Mouse (Mus musculus) ES-E14 (cell line): ENCODE results near the gene Mark2. TPM values are rescaled to one million over a fixed set of nuclear protein-coding genes. Genes with fewer than 3 reads are reported as not detected.
"Not testable (repeated sequence)": the region's sequence is repeated elsewhere in the genome, so short reads cannot be mapped to it uniquely, and the experiment has no call there.

Source experiments
- DNase-seq: peaks from one replicate; pipeline ENCODE4 v3.0.0-alpha.2; 2013; ENCODE audit warnings: low read depth, low spot score
- H3K27ac ChIP-seq: 2 replicates; pipeline ENCODE4 v1.5.1; 2012; ENCODE audit warnings: low read depth, mild to moderate bottlenecking, low read length, moderate library complexity, mixed read lengths; ENCODE audit not compliant: poor library complexity, insufficient read depth, severe bottlenecking
- H3K36me3 ChIP-seq: 2 replicates; pipeline ENCODE4 v1.6.1; 2012; ENCODE audit warnings: mild to moderate bottlenecking, low read length, moderate library complexity, mixed read lengths; ENCODE audit not compliant: control insufficient read depth, poor library complexity, insufficient read depth, severe bottlenecking
- H3K4me1 ChIP-seq, 2 experiments: fragments of 150-350 bp in 1 of 2; sonication (generic) in 1 of 2; 2 replicates each; pipeline ENCODE4 v1.6.1; 2012; ENCODE audit warnings: low read length in 2 of 2, mild to moderate bottlenecking in 1 of 2, mixed read lengths in 1 of 2; ENCODE audit not compliant: control insufficient read depth in 2 of 2, insufficient read depth in 2 of 2, poor library complexity in 1 of 2
- H3K4me3 ChIP-seq, 2 experiments: fragments of 150-350 bp in 1 of 2; sonication (generic) in 1 of 2; 2 replicates each; pipeline ENCODE4 v1.5.1; 2012; ENCODE audit warnings: low read length in 2 of 2, low read depth in 1 of 2, mild to moderate bottlenecking in 1 of 2, mixed read lengths in 1 of 2; ENCODE audit not compliant: insufficient read depth in 1 of 2, poor library complexity in 1 of 2, severe bottlenecking in 1 of 2
- H3K9ac ChIP-seq: 2 replicates; pipeline ENCODE4 v1.6.1; 2012; ENCODE audit warnings: low read depth, mild to moderate bottlenecking, low read length, mixed read lengths; ENCODE audit not compliant: poor library complexity, insufficient read depth, severe bottlenecking
- H3K9me3 ChIP-seq: fragments of 150-350 bp; sonication (generic); 2 replicates; pipeline ENCODE4 v1.6.1; 2012; ENCODE audit warnings: low read depth, mild to moderate bottlenecking, low read length; ENCODE audit not compliant: control insufficient read depth, insufficient read depth
- CHD2 ChIP-seq: IDR thresholded peaks from 2 replicates; pipeline ENCODE4 v1.6.1; 2014; ENCODE audit warnings: mild to moderate bottlenecking, low read depth, low read length, inconsistent platforms
- HCFC1 ChIP-seq: IDR thresholded peaks from 2 replicates; pipeline ENCODE4 v1.6.1; 2012; ENCODE audit warnings: low read length, inconsistent platforms, borderline replicate concordance; ENCODE audit not compliant: insufficient read depth
- MAFK ChIP-seq: IDR thresholded peaks from 2 replicates; pipeline ENCODE4 v1.6.1; 2014; ENCODE audit warnings: mild to moderate bottlenecking, low read depth, low read length, inconsistent platforms; ENCODE audit not compliant: insufficient read depth
- ZC3H11A ChIP-seq: IDR thresholded peaks from 2 replicates; pipeline ENCODE4 v1.6.1; 2012; ENCODE audit warnings: low read depth, mild to moderate bottlenecking, inconsistent platforms, low read length, borderline replicate concordance
- ZNF384 ChIP-seq: IDR thresholded peaks from 2 replicates; pipeline ENCODE4 v1.6.1; 2012; ENCODE audit warnings: low read depth, low read length, inconsistent platforms
- in situ Hi-C, 2 experiments: fragments of 600-800 bp; cut with MboI; formaldehyde crosslinking; loops; one replicate each; pipeline ENCODE4 v1.15.1; 2025; ENCODE audit warnings: low sequenced_read_pairs in 2 of 2, inconsistent platforms in 1 of 2; ENCODE audit not compliant: unreplicated experiment in 2 of 2
- total RNA-seq: library from RNA; depleted of rRNA; stranded (reverse); fragments of 300-350 nt; gene quantifications from 2 replicates; pipeline ENCODE4 v1.2.3, GENCODE M21; 2012

Mark2 gene
- total RNA-seq, 1 experiment, result 44.0 TPM

DNA sequence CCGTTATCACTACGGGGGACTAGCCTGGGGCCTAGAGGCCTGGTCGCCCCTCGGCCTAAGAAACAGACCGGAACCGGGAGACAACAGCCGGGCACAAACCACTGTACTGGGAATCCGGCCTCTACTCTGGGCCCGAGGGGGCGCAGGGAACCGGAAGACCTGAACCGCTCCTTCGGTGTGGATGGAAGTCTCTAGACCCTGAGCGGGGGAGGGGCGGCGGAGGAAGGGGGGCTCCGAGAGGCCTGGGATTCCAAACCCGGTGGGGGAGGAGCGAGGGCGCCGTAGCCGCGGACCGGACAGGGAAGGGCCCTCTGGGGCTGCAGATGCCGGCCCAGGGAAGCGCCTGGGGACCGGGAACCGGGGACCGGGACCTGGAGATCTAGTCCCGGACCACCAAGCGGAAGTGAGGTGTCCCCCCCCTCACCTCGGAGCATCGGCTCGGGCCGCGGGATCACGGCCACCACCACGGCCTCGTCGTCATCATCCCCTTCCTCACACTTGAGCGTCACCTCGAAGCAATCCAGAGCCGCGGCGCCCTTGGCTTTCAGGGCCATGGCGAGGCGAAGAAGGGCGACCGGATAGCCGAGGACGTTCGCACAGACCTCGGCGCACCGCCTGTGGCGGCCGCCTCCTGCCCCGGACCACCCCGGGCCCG lies 40.7 kb upstream of the Mark2 start:
- DNase-seq, result no peak
- peak overlapping the region; percentile 92 for H3K9ac ChIP-seq
- peak overlapping the region; percentile 79 to 84 for H3K4me3 ChIP-seq
- H3K4me1 ChIP-seq, result peaks cover 3 to 14% of the 10 kb centered on the region in 2 experiments; a peak in 2 of 4 replicates
- H3K27ac ChIP-seq, result peak overlapping the region; percentile 73
- TF ChIP-seq CHD2, result no peak
- no peak for TF ChIP-seq ZC3H11A
- TF ChIP-seq HCFC1, result no peak
- no peak for TF ChIP-seq MAFK
- TF ChIP-seq ZNF384, result no peak
- H3K9me3 ChIP-seq, result no peaks in the 10 kb centered on the region
- in situ Hi-C loops, result no loop called here
- peaks cover 2% of the 10 kb centered on the region for H3K36me3 ChIP-seq

DNA sequence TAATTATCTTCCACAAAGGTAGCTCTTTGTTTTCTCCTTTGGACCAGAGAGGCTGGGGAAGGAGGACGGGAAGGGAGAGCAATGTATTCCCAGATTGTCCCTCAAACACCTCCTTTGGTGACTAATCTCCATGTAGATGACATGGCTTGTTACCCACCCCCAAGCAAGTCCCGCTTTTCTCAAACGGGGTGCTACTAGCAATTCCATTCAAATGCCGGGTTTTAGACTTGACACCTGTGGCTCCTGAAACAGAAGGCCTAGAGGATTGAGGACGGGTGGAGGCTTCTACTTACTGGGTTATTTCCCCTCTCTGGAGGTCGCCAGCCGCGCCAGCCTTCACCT lies 40.2 kb upstream of the Mark2 start:
- DNase-seq, result no peak
- Histone ChIP-seq H3K9me3 (no peaks in the 10 kb centered on the region), H3K4me1 (peaks cover 3 to 14% of the 10 kb centered on the region in 2 experiments; a peak in 2 of 4 replicates), H3K9ac (peak overlapping the region; percentile 92), H3K36me3 (peaks cover 2% of the 10 kb centered on the region), H3K27ac (peak overlapping the region; percentile 73; the same call in 1 of the 2 replicates), H3K4me3 (peak overlapping the region; percentile 79 to 84)
- in situ Hi-C loops, result no loop called here
- TF ChIP-seq ZNF384 (no peak), ZC3H11A (no peak), MAFK (no peak), CHD2 (no peak), HCFC1 (no peak)

DNA sequence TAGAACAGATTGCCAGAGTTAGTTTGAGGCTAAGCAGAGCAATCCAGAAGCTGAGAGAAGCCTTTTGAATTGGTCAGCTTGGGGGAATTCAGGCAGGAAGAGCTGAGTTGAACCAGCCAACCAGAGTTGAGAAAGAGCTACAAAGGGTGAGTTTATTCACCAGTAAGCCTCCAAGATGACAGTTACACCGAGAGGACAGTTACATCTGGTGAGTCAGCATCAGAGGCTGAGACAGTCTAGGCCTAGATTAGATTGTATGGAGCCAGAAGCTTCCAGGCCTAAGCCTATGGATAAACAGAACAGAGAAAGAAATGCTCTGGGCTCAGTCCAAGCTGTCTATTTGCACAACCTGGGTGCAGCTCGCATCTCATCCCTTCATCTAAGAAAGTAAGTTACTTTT lies 36.0 kb upstream of the Mark2 start:
- no peak for DNase-seq
- TF ChIP-seq MAFK (no peak), ZC3H11A (no peak), HCFC1 (no peak), CHD2 (no peak), ZNF384 (no peak)
- in situ Hi-C loops, result no loop called here
- Histone ChIP-seq H3K9me3 (no peaks in the 10 kb centered on the region), H3K4me1 (peaks cover 0 to 6% of the 10 kb centered on the region in 2 experiments; a peak in 1 of 4 replicates), H3K27ac (no peak overlapping the region; the same call in 1 of the 2 replicates), H3K36me3 (peaks cover 25% of the 10 kb centered on the region), H3K9ac (no peak overlapping the region), H3K4me3 (no peak overlapping the region)

DNA sequence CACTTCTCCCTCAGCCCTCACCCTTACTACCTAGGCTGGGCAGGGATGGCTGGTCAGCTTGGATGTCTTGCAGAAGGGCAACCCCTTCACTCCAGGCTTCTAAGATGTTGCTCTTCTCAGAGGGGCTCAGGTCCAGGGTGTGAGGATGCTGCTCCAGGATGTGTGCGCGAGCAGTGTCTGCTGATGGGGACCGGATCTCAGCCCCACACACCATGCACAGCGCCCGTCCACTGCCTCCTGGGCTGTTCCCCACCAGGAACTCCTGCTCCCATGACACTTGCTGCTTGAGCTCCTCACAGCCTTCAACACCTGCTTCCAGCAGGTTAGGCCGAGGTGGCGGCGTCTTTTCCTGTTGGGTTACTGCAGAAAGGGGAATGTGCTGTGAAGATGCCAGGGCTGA lies 32.8 kb upstream of the Mark2 start:
- Histone ChIP-seq H3K36me3 (peaks cover 34% of the 10 kb centered on the region), H3K9me3 (no peaks in the 10 kb centered on the region), H3K27ac (no peak overlapping the region), H3K4me3 (no peak overlapping the region), H3K4me1 (peaks cover 3 to 6% of the 10 kb centered on the region in 2 experiments; a peak in 3 of 4 replicates), H3K9ac (no peak overlapping the region)
- in situ Hi-C loops, result no loop called here
- DNase-seq, result no peak
- TF ChIP-seq ZC3H11A (no peak), HCFC1 (no peak), CHD2 (no peak), ZNF384 (no peak), MAFK (no peak)

DNA sequence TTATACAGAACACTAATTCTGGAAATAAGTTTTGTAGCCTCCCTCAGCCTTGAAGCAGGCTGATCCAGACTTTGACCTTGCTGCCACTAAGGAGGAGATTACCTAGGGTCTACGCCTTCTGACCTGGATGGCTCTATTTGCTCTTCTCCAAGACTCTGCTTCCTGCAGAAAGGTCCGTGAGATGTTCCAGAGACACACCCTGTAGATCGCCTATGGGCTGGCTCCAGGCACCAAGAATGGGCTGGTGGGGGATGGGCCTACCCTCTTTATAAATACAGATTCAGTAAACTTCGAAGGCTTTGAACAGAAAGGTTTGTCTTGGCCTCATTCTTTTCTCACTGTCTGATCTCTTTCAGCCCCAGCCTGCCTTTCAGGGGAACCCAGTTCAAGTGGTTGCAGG lies 27.8 kb upstream of the Mark2 start:
- DNase-seq, H3K4me3 ChIP-seq, H3K4me1 ChIP-seq, H3K9me3 ChIP-seq, in situ Hi-C loops, H3K9ac ChIP-seq: not testable (repeated sequence)
- peak overlapping the region; percentile 84; the same call in 1 of the 2 replicates for H3K27ac ChIP-seq
- peaks cover 28% of the 10 kb centered on the region for H3K36me3 ChIP-seq
